Mouse (Mus musculus) MEL (cell line): ENCODE data around the gene Nudt2. TPM values are rescaled to one million over a fixed set of nuclear protein-coding genes. Genes with fewer than 3 reads are reported as not detected.
A peak's percentile ranks its signal among the peaks of the same experiment; 100 is the strongest.
"Not testable (repeated sequence)": the region's sequence is repeated elsewhere in the genome, so short reads cannot be mapped to it uniquely, and the experiment has no call there.

ENCODE experiments used
- DNase-seq: peaks from one replicate; pipeline ENCODE4 v3.0.0; 2011; ENCODE audit warnings: low read depth, low spot score
- H3K27ac ChIP-seq: 2 replicates; pipeline ENCODE4 v1.5.1; 2012; ENCODE audit warnings: low read depth, mild to moderate bottlenecking, control low read depth, low read length, moderate library complexity; ENCODE audit not compliant: control insufficient read depth
- H3K27me3 ChIP-seq, 2 experiments: fragments of 150-350 bp in 1 of 2; sonication (generic) in 1 of 2; 2 replicates each; pipeline ENCODE4 v1.6.1; 2012; ENCODE audit warnings: low read length in 2 of 2, mild to moderate bottlenecking in 2 of 2, improper control_type of control experiment in 1 of 2, moderate library complexity in 1 of 2; ENCODE audit not compliant: insufficient read depth in 2 of 2, control insufficient read depth in 1 of 2
- H3K36me3 ChIP-seq, 2 experiments: 2 replicates each; pipeline ENCODE4 v1.6.1; 2012 to 2014; ENCODE audit warnings: low read length in 2 of 2, improper control_type of control experiment in 1 of 2, inconsistent platforms in 1 of 2, mild to moderate bottlenecking in 1 of 2; ENCODE audit not compliant: insufficient read depth in 2 of 2, control insufficient read depth in 1 of 2
- H3K4me1 ChIP-seq, 2 experiments: fragments of 150-350 bp in 1 of 2; sonication (generic) in 1 of 2; 2 replicates each; pipeline ENCODE4 v1.6.1; 2012; ENCODE audit warnings: low read length in 2 of 2, improper control_type of control experiment in 1 of 2, mild to moderate bottlenecking in 1 of 2; ENCODE audit not compliant: insufficient read depth in 2 of 2, control insufficient read depth in 1 of 2
- H3K4me3 ChIP-seq, 2 experiments: fragments of 150-350 bp in 1 of 2; sonication (generic) in 1 of 2; 2 replicates each; pipeline ENCODE4 v1.5.1; 2012; ENCODE audit warnings: low read depth in 2 of 2, low read length in 2 of 2, mild to moderate bottlenecking in 2 of 2, moderate library complexity in 2 of 2, control low read depth in 1 of 2, improper control_type of control experiment in 1 of 2; ENCODE audit not compliant: control insufficient read depth in 1 of 2, insufficient read depth in 1 of 2
- H3K79me2 ChIP-seq: 2 replicates; pipeline ENCODE4 v1.6.1; 2012; ENCODE audit warnings: mild to moderate bottlenecking, low read length, moderate library complexity; ENCODE audit not compliant: control insufficient read depth, poor library complexity, insufficient read depth
- H3K9ac ChIP-seq: 2 replicates; pipeline ENCODE4 v1.6.1; 2012; ENCODE audit warnings: low read depth, mild to moderate bottlenecking, control low read depth, low read length, moderate library complexity; ENCODE audit not compliant: control insufficient read depth, poor library complexity, severe bottlenecking
- H3K9me3 ChIP-seq: fragments of 150-350 bp; sonication (generic); replicated peaks from 2 replicates; pipeline ENCODE4 v1.6.1; 2012; ENCODE audit warnings: mild to moderate bottlenecking, low read length, improper control_type of control experiment, moderate library complexity; ENCODE audit not compliant: insufficient read depth
- BHLHE40 ChIP-seq: IDR thresholded peaks from 2 replicates; pipeline ENCODE4 v1.6.1; 2012; ENCODE audit warnings: low read depth, mild to moderate bottlenecking, inconsistent platforms, low read length, improper control_type of control experiment, borderline replicate concordance
- ELF1 ChIP-seq: IDR thresholded peaks from 2 replicates; pipeline ENCODE4 v1.6.1; 2014; ENCODE audit warnings: low read depth, mild to moderate bottlenecking, inconsistent platforms, low read length, improper control_type of control experiment, moderate library complexity
- ETS1 ChIP-seq: IDR thresholded peaks from 2 replicates; pipeline ENCODE4 v1.6.1; 2012; ENCODE audit warnings: low read depth, mild to moderate bottlenecking, inconsistent platforms, low read length, improper control_type of control experiment, moderate library complexity
- GABPA ChIP-seq: IDR thresholded peaks from 2 replicates; pipeline ENCODE4 v1.6.1; 2012; ENCODE audit warnings: low read depth, mild to moderate bottlenecking, inconsistent platforms, low read length, improper control_type of control experiment, moderate library complexity
- GATA1 ChIP-seq: IDR thresholded peaks from 2 replicates; pipeline ENCODE4 v1.6.1; 2011; ENCODE audit warnings: low read depth, low read length, improper control_type of control experiment
- HCFC1 ChIP-seq: IDR thresholded peaks from 2 replicates; pipeline ENCODE4 v1.6.1; 2012; ENCODE audit warnings: low read depth, mild to moderate bottlenecking, inconsistent platforms, low read length, improper control_type of control experiment, moderate library complexity
- MXI1 ChIP-seq: IDR thresholded peaks from 2 replicates; pipeline ENCODE4 v1.6.1; 2011; ENCODE audit warnings: mild to moderate bottlenecking, low read depth, low read length, improper control_type of control experiment
- MYB ChIP-seq: IDR thresholded peaks from 2 replicates; pipeline ENCODE4 v1.6.1; 2011; ENCODE audit warnings: mild to moderate bottlenecking, low read depth, low read length, improper control_type of control experiment
- MYC ChIP-seq: IDR thresholded peaks from 2 replicates; pipeline ENCODE4 v1.6.1; 2011; ENCODE audit warnings: low read depth, mild to moderate bottlenecking, low read length, improper control_type of control experiment, moderate library complexity
- NELFE ChIP-seq: IDR thresholded peaks from 2 replicates; pipeline ENCODE4 v1.6.1; 2011; ENCODE audit warnings: low read depth, low read length, improper control_type of control experiment
- NRF1 ChIP-seq: IDR thresholded peaks from 2 replicates; pipeline ENCODE4 v1.6.1; 2014; ENCODE audit warnings: low read depth, mild to moderate bottlenecking, inconsistent platforms, low read length, improper control_type of control experiment, moderate library complexity; ENCODE audit not compliant: poor library complexity, insufficient read depth, severe bottlenecking
- POLR2A ChIP-seq, 2 experiments: IDR thresholded peaks; 2 replicates each; pipeline ENCODE4 v1.6.1; 2011 to 2012; ENCODE audit warnings: low read length in 2 of 2, mild to moderate bottlenecking in 2 of 2, control low read depth in 1 of 2, improper control_type of control experiment in 1 of 2, low read depth in 1 of 2, moderate library complexity in 1 of 2; ENCODE audit not compliant: control insufficient read depth in 1 of 2, insufficient read depth in 1 of 2, poor library complexity in 1 of 2
- SIN3A ChIP-seq: IDR thresholded peaks from 2 replicates; pipeline ENCODE4 v1.6.1; 2012; ENCODE audit warnings: low read length, improper control_type of control experiment, inconsistent platforms
- USF1 ChIP-seq: IDR thresholded peaks from 2 replicates; pipeline ENCODE4 v1.6.1; 2014; ENCODE audit warnings: low read depth, mild to moderate bottlenecking, inconsistent platforms, low read length, improper control_type of control experiment, moderate library complexity
- polyA plus RNA-seq, 2 experiments: library from polyadenylated mRNA; stranded (reverse) in 1 of 2; unstranded in 1 of 2; fragments of >175 nt in 1 of 2; fragments of >200 nt in 1 of 2; gene quantifications; 2 replicates each; pipeline versions ENCODE4 v1.2.1 to v1.2.4; 2012; ENCODE audit warnings: low replicate concordance in 2 of 2, low read depth in 1 of 2; ENCODE audit not compliant: insufficient read length in 2 of 2, insufficient read depth in 1 of 2, missing spikeins in 1 of 2
- total RNA-seq: library from RNA; depleted of rRNA; stranded (reverse); fragments of 300-350 nt; gene quantifications from 2 replicates; pipeline ENCODE4 v1.2.3, GENCODE M21; 2012

The Nudt2 gene
- total and polyA plus RNA-seq, 3 experiments = 19.2 to 25.3 TPM; not detected in 1

- H3K27me3 ChIP-seq = no peaks in the 10 kb centered on the region
- TF ChIP-seq MYB (no peak), GATA1 (no peak), GABPA (no peak), BHLHE40 (no peak)
- no peak for DNase-seq
These were observed 4.3 kb upstream of the Nudt2 start for GRCm38 (mm10) chr4:41460690-41461089.

GRCm38 (mm10) chr4:41463051-41463738, 1.8 kb upstream of the Nudt2 start:
- Histone ChIP-seq H3K27ac (peak overlapping the region; percentile 89), H3K79me2 (peaks cover 26% of the 10 kb centered on the region), H3K9ac (peak overlapping the region; percentile 82), H3K4me3 (peak overlapping the region; percentile 78 to 94)
- not testable (repeated sequence) for H3K27me3 ChIP-seq, H3K9me3 ChIP-seq, H3K36me3 ChIP-seq, H3K4me1 ChIP-seq
- TF ChIP-seq ELF1 = 0 out of 2 replicates have a peak, but pooled peaks have one; percentile 4
- 0 out of 2 replicates have a peak, but pooled peaks have one; percentile 32 for TF ChIP-seq USF1
- TF ChIP-seq NELFE = peak; percentile 20; the same call in 1 of the 2 replicates
- TF ChIP-seq POLR2A (IDR thresholded peaks at IDR 0.05; ENCODE audit: control insufficient read depth in 1 of 2, insufficient read depth in 1 of 2, low read depth in 1 of 2, low read length in 2 of 2, poor library complexity in 1 of 2) = 0 out of 4 replicates have a peak, but pooled peaks of 1 of the 2 experiments have one; percentile 21
- TF ChIP-seq NRF1 = 0 out of 2 replicates have a peak, but pooled peaks have one; percentile 6
- TF ChIP-seq MXI1 = peak; percentile 59; the same call in 1 of the 2 replicates
- peak; percentile 19; the same call in 1 of the 2 replicates for TF ChIP-seq HCFC1
- TF ChIP-seq SIN3A = peak; percentile 46; the same call in 1 of the 2 replicates
- TF ChIP-seq GATA1 = 0 out of 2 replicates have a peak, but pooled peaks have one; percentile 24
- peak; percentile 73 for TF ChIP-seq ETS1
- 0 out of 2 replicates have a peak, but pooled peaks have one; percentile 44 for TF ChIP-seq MYC
- peak; percentile 65 for DNase-seq

More at GRCm38 (mm10) chr4:41460690-41461089, 4.3 kb upstream of the Nudt2 start:
- Histone ChIP-seq H3K79me2 (peaks cover 26% of the 10 kb centered on the region), H3K4me1 (peaks cover 6 to 7% of the 10 kb centered on the region in 2 experiments; a peak in 2 of 4 replicates), H3K36me3 (peaks cover 5 to 7% of the 10 kb centered on the region in 2 experiments), H3K9ac (no peak overlapping the region), H3K27ac (no peak overlapping the region), H3K4me3 (no peak overlapping the region), H3K9me3 (no peaks in the 10 kb centered on the region)
